Mouse (Mus musculus) kidney, adult 11 months (tissue): ENCODE results near the gene Figla.

Source experiments
- DNase-seq: peaks from one replicate; pipeline ENCODE4 v3.0.0; 2022

Figla gene

DNA sequence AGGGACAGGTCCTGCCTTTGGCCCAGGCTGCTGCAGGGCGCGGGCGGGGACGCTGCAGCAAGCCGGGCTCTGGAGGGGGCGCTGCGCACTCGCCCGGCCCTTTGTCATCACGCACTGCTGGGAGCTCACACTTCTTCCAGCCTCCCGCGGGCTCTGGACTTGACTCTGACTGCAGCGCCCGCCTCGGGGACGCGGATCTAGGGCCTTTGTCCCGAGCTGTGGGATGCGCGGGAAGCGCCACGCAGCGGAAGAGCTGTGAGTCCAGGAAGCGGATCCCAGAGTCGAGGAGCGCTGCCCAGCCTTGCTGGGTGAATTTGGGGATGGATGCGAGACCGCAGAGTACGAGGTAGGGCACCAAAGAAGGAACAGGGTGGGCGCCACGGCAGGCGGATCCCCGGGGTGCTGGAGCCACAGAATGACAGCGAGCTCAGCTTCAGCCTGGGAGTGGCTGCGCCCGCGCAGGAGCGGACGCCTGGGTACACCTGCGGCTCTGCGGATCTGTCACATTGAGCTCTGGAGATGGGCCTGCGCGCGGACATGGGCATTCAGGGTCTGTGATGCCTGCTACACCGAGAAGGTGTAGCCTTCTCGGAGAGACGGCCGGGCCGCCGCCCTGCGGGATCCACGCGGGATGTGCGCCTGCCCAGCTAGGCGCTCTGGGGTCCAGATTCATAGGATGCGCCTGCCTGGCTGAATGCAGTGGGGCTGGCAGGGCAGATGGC is 12.8 kb downstream of the Figla start, which contains the start of gene Add2:
Add2 (plus strand) TSS at position 81 of the 722 bp plus-strand sequence.
- DNase-seq, result no peak

DNA sequence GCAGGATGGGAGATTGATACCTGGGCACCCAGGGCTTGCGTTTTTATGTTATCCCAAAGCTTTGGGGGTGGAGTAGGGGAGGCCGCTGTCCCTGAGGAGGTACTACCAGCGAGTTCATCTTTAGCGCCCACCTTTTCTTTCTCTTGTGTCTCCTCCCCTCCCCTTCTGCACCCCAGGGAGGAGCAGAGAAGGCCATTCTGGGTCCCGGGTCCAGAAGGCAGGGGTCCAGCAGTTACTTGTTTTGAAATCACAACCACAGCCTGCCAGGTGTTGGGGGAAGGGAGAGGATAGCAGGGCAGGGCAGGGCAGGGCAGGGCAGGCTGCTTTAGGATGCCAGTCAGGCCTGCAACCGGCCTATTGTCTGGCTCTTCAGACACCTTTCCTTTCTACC is 13.3 kb downstream of the Figla start:
- no peak for DNase-seq

DNA sequence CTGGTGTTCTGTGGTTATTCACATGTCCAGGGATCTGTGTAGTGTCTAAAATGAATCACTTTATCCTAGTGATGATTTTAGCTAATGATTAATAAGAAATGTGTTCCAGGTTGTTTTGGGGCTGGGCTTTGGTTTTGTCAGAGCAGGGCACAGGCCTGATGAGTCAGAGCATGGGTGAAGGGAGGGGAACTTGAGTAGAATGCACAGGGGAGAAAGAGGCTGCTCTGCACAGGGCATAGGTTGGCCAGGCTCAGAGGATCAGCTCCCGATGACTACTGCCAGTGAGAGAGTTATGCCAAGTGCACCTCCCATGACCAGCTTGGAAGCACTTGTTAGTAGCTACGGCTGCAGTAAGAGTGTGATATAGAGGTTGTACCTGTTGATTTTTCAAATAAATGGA is 15.6 kb downstream of the Figla start:
- no peak for DNase-seq

DNA sequence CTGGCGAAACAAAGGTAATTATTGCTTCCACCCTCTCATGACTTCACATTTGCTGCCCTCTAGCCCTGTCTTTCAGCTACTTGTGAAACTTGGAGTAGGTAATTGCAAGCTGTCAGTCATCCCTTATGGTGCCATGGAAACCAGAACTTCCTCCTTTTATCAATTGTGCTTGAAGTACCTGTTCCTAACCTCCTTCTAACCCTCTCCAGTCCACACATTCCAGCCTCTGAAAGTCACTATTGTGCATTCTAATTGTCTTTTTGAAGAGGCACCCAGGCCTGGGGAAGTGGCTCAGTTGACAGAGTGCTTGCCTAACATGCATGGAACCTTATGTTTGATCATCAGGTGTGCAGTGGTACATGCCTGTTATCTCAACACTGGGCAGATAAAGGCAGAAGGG is 17.7 kb downstream of the Figla start:
- DNase-seq, result no peak

DNA sequence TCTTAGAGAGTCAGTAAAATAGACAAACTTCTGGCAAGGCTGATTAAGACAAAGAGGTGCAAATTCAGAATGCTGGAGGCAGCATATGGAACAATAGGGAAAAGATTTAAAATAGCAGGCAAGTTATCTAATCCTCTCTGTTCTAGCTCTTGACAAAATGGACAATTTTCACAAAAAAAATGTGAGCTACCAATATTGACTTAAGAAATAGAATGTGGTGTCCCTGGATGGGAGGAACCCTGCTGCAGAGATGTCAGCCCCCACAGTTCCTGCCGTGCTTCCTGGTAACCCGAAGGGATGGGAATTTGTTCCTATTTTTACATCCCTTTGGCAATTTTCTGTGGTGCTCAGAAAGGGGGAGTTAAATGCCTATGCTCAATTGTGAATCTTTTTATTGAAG is 22.9 kb downstream of the Figla start:
- no peak for DNase-seq

DNA sequence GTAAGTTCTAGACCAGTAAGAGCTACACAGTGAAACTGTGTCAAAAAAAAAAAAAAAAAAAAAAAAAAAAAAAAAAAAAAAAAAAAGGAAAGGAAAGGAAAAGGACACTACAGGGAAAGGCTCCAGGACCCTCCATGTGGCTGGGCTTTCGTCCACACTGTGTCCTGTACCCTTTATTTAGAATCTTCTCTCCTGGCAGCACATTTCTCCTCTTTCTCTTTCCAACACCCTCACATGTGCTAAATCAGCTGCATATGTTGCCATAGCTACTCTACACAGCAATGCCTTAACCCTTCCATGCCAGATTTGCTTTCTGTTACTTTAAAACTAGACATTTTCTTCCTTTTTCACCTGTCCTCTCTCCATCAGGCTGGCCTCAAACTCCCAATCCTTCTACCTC is 24.2 kb downstream of the Figla start:
- no peak for DNase-seq

DNA sequence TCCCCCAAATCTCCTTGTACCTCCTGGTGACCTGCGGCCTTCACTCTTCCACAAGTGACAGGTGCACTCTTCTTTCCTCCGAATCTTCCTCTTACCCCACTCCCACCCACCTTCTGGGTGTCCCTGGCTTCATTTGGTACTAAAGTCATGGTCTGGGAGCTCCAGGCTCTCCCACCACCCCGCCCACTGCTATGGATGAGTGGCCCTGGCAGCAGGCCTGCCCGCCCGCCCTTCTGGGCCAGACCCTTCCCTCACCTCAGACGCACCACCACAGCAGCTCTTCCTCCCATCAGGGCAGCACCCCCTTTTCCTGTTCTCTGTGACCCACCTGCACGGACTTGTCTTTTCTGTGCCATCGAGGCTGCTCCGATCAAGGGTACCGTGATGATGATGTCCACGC is 31.5 kb downstream of the Figla start:
- DNase-seq, result no peak

DNA sequence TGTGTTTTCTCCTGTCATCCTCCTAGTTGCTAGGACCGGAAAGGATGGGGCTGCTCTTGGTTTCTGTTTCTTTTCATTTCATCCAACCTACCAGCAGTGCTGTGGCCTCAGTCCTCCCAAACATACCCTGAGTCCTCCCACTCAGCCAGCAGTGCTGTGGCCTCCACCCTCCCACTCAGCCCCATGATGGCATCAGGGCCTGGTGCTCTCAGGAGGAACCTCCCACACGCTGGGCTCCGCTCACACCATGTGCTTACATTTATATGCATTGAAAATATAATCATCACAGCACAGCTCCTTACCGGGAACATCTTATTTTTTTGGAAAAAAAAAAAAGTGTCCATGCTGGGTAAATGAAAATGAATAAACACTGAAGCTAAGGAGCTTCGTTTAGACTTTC is 32.5 kb downstream of the Figla start:
- no peak for DNase-seq

DNA sequence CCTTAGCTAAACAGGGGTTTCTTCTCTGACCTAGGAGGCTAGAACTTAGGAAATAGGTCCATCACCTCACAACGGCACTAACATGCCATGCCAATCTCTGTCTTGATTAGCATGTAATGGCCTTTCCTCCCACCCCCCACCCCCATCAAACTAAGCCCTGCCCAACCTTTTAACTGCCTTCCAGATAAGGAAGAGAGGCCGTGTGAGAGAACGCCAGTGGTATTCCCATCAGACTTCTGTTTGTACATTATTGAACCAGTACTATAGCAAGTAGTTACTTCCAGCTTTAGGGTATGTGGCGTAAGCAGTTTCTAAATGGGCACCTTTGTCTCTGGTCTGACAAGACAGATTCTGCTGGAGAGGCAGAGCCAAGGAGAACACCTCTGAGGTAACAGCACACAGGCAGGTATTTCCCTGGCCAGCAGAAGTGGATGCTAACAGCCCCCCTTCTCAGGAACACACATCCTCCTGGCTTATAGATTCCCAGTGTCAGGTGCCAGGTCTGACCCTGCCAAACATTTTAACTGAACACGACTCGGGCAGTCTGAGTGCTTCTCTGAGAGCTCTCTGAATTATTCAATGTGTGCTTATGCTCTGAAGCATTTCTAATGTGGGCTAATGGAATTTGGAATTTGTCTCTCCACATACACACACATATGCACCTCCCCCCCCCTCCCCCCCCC is 34.8 kb downstream of the Figla start:
- no peak for DNase-seq

DNA sequence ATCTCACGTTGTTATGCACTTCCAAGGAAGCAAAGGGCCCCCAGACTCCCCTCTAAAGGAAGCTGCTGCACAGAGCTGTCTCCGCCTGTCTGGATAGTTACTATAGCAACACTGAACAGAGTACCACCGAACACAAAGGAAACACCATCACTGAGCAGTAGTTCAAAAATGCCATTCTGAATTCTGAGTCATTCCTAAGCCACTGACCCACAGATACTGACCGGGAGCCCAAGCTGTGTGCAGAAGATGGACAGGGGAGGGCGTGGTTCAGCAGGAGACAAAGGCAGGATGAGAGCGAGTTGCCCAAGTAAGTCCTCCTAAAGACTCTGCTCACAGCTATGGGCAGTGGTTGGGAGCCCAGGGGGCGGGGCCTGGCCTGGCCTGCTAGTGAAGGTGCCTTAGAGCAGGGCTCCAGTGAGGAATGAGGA is 36.1 kb downstream of the Figla start:
- DNase-seq, result no peak

DNA sequence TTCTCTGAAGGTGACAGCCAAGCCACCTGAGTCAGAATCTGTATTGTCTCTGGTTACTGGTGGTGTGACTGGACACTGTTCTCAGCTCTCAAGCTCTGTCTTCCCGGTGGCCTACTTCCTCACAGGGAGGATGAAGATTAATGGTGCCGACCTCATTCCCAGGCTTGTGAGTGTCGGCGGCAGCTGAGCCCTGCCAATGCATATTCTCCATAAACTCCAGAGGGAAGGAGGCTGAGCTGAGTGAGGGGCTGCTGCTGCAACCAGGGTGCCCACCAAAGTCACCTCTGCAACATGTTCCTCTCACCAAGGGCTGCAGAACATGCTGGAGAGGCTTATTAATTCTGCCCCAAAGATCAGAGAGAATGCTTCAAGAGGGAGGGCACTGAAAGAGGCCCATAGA is 36.6 kb downstream of the Figla start:
- no peak for DNase-seq

DNA sequence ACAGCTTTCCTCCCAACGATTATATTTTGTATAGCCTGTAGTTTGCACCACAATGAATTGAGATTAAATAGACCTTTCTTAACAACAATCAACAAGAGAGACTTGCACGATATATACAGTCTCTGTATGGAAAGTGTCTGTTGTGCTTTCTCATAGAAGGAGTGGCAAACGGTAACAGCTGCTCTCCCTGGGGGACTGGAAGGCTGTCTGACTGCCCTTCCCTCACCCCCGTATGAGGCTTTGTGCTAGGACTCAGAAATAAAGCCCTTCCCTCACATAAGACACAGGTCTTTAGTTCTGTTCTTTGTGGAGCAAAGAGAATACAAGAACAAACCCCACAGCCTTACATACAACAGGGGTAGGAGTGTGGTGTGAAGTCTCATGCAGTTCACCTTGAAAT is 37.1 kb downstream of the Figla start:
- DNase-seq, result no peak

DNA sequence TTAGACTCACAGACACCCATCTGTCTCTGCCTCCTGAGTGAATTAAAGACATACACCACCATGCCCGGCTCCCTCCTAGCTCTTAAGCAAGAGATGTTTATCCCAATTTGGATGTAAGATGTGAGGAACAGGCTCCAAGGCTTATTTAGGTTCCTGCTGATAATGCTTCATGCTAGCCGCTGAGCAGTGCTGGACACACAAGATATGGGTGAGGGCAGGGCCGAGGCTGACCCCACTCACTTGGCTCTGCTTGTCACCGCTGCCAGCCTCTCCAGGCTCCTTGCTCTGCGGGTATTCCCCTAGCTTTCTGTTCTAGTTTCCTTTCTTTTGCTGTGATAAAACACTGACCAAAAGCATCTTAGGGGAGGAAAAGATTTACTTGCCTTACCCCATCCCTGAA is 37.6 kb downstream of the Figla start:
- no peak for DNase-seq

DNA sequence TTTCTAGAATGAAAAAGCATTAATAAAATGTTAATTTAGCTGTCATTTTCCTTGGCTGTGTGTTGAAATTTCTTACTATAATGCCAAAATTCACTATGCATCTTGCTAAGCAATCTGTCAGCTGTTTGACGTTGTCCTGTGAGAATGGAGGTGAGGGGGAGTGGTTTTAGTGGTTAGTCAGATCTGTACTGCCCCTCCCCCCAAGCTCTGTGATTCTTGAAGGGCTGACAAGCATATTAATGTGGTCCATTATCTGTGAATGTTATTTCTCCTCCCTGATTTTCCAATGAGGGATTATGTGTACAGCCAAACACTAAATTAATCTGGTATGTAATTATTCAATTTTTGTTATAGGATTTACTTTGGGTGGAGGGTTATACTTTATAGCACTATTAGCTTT is 42.5 kb downstream of the Figla start:
- DNase-seq, result no peak

DNA sequence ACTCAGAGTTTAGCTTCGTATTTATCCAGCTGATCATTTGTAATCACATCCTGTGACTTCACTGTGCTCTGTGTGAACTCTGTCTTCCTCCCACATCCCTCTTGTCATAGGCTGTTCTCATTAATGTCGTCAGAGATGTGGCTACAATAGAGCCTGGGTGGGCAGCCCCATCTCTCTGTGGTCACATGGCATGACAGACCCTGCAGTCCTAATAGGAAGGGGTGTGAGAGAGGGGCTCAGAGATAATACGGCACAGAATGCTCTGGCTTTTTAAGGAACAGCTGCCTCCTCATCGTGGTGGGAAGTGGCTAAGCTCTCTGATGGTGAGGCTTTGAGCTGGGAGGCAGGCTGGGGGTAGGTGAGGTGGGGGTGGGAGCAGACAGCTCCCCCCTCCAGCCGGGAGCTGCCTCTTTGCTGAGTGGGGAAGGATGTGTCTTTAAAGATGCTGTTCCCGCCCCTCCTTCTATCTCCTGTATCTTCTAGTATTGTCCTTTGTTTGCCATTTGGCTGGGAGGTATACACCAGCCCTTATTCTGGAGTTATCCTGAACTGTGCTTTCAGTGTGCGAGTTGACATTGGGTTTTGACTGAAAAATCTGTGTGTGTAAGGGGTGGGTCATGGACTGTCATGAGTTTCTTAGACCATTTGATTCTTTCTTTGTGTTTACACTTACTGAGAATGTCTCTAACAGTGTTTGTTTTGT is 43.3 kb downstream of the Figla start:
- no peak for DNase-seq

DNA sequence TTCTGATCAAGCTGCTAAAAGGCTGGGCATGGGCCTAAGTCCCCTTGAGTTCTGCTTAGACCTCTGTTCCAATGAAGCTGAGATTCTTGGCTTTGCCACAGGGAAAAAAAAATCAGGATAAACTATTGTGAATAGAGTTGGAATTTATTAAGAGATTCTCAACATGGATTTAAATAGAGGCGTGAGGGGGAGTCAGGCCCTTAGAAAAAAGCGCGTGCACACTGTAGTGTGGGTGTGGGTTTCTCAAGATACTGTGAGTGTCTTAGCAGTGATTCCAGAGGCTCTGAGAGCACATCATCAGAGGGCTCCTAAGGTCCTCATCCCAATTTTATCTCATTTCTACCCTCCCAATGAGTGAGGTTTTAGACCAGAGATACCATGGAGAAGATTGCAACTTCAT is 44.2 kb downstream of the Figla start:
- DNase-seq, result no peak

DNA sequence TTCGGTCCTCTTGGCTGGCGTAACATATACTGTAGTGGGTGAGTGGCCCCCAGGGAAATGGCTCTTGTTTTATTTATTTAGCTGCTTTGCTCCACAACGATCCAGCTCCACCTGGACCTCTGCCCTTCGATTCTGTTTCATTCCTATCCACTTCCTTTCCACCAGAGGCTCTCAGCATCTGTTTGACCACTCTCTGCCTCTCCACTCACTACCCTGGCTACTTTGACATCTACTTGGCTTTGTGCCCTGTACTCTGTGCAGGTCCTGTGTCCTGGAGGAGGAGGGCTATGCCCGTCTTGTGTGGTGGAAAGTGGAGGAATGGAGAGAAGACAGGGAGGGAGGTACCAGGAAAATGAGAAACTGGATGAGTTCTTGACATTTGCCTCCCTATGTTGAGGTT is 46.3 kb downstream of the Figla start:
- no peak for DNase-seq

DNA sequence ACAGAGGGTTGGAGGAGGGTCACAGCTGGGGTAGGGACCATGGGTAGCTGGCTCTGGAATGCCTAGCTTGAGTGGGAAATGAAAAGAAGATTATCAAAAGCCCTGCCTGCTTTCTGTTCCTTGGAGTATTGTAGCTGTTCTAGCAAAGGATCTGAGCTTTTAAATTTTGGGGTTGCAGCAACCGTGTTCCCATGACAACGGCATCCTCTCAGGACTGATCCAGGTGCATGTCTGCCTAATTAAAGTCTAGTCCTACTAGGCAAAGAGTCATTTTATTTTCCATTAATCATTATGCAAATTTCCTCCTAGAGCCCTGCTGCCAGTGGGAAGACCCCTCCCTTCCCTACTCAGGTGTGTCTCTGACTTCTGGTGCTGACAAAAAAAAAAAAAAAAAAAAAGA is 46.7 kb downstream of the Figla start:
- DNase-seq, result no peak

DNA sequence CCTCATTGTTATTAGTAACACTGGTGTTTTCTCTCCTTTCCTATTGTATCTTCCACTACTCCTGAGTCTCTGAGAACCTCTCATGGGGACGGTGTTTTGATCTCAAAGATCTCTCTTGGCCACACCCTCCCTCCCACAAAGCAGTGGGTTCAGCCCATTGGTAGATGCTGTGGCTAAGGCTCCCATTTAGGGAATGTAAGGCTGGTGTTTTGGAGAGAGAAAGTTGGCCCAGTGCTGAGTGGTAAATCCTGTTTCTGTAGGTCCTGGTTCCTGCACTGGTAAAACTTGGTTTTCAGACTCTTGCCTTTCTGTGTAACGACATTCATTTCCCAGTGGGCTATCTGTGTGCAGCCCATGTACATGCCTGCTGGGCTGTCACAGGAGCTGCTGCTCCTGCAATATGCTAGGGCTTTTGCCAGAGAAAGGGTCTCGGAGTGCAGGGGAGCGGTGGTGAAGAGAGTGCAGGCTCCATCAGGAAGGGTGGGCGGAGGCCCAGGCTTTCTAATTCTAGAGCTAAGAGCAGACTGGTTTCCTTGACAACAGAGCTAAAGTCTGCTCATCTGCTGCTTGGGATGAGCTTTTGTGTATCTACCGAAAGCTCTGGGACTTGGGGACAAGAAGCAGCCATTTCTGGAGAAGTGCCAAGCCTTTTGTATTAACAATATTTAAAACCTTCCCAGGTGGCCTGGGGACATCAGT is 48.5 kb downstream of the Figla start:
- DNase-seq, result no peak

DNA sequence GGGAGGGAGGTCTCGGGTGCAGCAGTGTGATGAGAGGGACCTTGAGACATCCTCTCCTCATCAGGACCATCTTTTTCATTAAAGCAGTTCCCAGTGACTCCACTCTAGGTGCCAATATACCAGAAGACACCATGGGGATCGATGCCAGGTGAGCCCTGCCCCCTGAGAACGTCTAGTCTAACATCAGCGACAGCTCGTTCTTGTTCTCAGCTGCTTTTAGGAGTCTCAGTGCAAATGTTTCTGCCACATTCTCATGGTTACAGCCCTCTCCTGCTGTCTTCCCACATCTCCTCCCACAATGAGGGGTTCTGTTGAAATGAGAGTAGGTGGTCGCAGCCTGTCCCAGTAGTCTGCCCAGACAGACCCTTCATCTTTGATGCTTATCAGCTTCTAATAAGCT is 50.8 kb downstream of the Figla start:
- DNase-seq, result no peak

DNA sequence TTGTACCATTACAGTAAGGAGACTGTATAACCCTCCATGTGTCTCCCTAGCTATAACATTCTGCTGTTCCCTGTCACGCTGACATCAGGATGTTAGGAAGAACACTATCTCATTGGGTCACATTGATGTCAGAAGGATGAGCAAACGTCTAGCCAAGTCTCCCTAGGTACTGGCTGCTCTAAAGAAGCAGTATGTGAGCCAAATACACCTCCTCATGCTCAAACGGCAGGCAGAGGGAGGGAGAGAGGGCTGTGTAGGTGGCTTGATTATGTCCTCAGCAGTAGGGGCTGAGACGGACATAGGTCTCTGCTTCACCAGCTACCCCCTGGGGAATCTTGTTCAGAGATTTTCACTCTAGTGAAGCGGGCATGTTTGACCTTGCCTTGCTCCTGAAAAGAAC is 51.2 kb downstream of the Figla start:
- no peak for DNase-seq

DNA sequence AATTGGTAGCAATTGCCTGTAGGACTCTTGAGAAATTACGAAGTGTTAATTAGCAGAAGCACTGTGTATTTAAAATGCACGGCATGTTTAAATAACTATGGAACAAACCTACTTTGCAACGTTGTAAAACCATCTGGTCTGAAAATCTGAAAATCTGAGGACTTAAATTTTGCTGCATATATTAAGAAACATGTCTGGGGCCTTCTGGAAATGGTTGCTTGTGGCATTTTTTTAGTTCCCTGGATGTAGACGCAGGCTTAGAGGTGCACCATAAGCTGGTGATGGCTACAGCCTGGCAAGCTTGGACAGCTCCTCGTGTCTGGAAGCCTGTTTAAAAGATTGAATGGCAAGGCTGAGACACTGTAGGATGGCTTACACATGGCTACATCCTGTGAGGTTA is 53.0 kb downstream of the Figla start:
- DNase-seq, result no peak

DNA sequence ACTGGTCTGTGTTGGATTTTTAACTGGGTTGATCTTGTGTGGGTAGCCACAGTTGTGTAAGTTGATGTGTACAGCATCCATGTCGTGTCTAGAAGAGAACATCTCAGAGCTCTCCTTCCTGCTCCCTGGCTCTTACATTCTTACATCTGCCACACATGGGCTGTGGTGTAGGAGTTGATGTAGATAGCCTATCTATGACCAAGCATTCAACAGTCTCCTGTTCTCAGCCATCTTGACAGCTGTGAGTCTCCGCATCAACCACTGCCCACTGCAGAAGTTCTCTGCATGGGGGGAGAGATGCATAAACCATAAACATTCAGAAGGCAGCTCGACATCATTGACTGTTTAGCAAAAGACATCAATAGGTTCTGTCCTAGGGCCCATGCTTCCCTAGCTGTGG is 53.9 kb downstream of the Figla start:
- no peak for DNase-seq

DNA sequence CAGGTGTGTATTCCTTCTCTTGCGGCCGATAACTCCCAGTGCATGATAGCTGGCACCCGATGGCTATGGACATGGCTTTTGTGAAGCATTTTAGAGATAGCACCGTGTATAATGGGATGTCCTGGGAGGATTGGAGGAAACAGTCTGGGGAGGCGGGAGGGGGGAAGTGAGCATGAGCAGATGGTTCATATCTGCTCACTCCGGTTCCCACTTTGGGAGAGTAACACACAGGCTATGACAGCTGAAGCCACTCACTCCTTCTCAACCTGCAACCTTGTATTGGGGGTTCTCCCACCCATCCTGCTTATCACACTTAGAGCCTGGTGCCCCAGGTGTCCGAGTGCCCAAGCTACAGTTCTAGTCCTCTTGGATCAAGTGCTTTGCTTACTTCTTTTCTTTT is 54.3 kb downstream of the Figla start:
- DNase-seq, result no peak
